ENCODE assay signal across 22 mouse cellular contexts in the genomic region with DNA sequence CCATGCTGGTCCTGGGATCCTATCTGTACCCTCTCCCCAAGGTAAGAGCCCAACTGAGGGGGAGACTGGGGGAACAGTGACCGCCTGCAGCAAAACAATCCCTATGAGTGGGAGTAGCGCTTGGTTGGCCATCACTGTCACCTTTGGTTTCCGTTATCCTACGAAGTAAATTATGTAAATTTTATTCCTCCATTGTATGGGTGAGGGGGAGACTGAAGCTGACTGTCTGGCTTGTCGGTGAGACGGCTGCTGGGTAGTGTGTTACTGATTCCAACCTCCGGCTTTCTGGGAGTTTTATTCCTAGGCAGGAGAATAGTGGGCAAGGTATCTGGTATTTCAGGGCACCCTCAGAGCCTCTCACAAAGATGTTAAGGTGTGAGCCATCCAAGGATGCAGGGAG. TPM values are rescaled to one million over a fixed set of nuclear protein-coding genes. Genes with fewer than 3 reads are reported as not detected.
DNase-seq lines count a peak whose midpoint lies in the region; ATAC-seq lines count a peak whose summit lies in the region.
"Had no signal": no experiment of that assay in that cellular context is flagged by ENCODE, and none has a peak within 500 bp of the region (broad histone marks: within the 10 kb centered on the region; RNA-seq: fewer than 3 reads in every experiment).

No protein-coding gene starts in this region.

- intact Hi-C loops in heart, postnatal 36 days (cut with DNase I) = no loop called here

- no peaks in the 10 kb centered on the region for H3K36me3 ChIP-seq in forebrain, embryonic 15.5 days
- H3K36me3 ChIP-seq in forebrain, embryonic 14.5 days (ENCODE audit: control insufficient read depth, insufficient read depth, low read length) = no peaks in the 10 kb centered on the region
- H3K36me3 ChIP-seq in midbrain, embryonic 10.5 days = no peaks in the 10 kb centered on the region
- H3K36me3 ChIP-seq in midbrain, embryonic 13.5 days = no peaks in the 10 kb centered on the region
- H3K36me3 ChIP-seq: embryonic facial prominence, embryonic 12.5 days; heart, embryonic 13.5 days had no signal

- no peaks in the 10 kb centered on the region for H3K4me1 ChIP-seq in forebrain, embryonic 15.5 days
- no peaks in the 10 kb centered on the region for H3K4me1 ChIP-seq in forebrain, embryonic 14.5 days (ENCODE audit: control insufficient read depth, insufficient read depth, low read length)
- H3K4me1 ChIP-seq in midbrain, embryonic 10.5 days = peaks cover 21% of the 10 kb centered on the region
- peaks cover 8% of the 10 kb centered on the region; the same call in 1 of the 2 replicates for H3K4me1 ChIP-seq in midbrain, embryonic 13.5 days (replicated peaks)
- H3K4me1 ChIP-seq: embryonic facial prominence, embryonic 12.5 days had no signal

- no peak overlapping the region for H3K4me2 ChIP-seq in forebrain, embryonic 15.5 days (replicated peaks)
- H3K4me2 ChIP-seq in forebrain, embryonic 14.5 days (ENCODE audit: low read length) = no peak overlapping the region
- no peak overlapping the region for H3K4me2 ChIP-seq in midbrain, embryonic 13.5 days (replicated peaks)
- H3K4me2 ChIP-seq: embryonic facial prominence, embryonic 12.5 days; heart, embryonic 13.5 days; hindbrain, embryonic 14.5 days had no signal

- no peaks in the 10 kb centered on the region for H3K27me3 ChIP-seq in forebrain, embryonic 15.5 days
- H3K27me3 ChIP-seq in forebrain, embryonic 14.5 days (replicated peaks; ENCODE audit: control insufficient read depth, insufficient read depth, low read length) = no peaks in the 10 kb centered on the region
- H3K27me3 ChIP-seq in midbrain, embryonic 10.5 days (ENCODE audit: low read depth, poor library complexity, severe bottlenecking) = no peaks in the 10 kb centered on the region
- no peaks in the 10 kb centered on the region for H3K27me3 ChIP-seq in midbrain, embryonic 13.5 days
- H3K27me3 ChIP-seq: CH12.LX; embryonic facial prominence, embryonic 12.5 days had no signal

- no peak overlapping the region for H3K4me3 ChIP-seq in forebrain, embryonic 15.5 days
- H3K4me3 ChIP-seq in forebrain, embryonic 14.5 days (ENCODE audit: low read depth, low read length) = no peak overlapping the region
- no peak overlapping the region for H3K4me3 ChIP-seq in midbrain, embryonic 10.5 days
- H3K4me3 ChIP-seq in midbrain, embryonic 13.5 days (replicated peaks) = no peak overlapping the region
- H3K4me3 ChIP-seq: embryonic facial prominence, embryonic 12.5 days; heart, embryonic 13.5 days had no signal

- H3K27ac ChIP-seq in forebrain, embryonic 15.5 days (replicated peaks) = no peak overlapping the region
- H3K27ac ChIP-seq in forebrain, embryonic 14.5 days (ENCODE audit: low read depth, low read length) = no peak overlapping the region
- peak overlapping the region; percentile 43 for H3K27ac ChIP-seq in midbrain, embryonic 10.5 days (replicated peaks)
- no peak overlapping the region for H3K27ac ChIP-seq in midbrain, embryonic 13.5 days
- H3K27ac ChIP-seq: embryonic facial prominence, embryonic 12.5 days; heart, embryonic 13.5 days; hindbrain, embryonic 14.5 days had no signal

- WGBS in forebrain, embryonic 15.5 days = 43% methylated on average over 7 of the region's 7 CpGs
- WGBS in forebrain, embryonic 14.5 days = 48% methylated on average over 7 of the region's 7 CpGs
- 73% methylated on average over 7 of the region's 7 CpGs for WGBS in midbrain, embryonic 10.5 days
- 33% methylated on average over 7 of the region's 7 CpGs for WGBS in midbrain, embryonic 13.5 days

- no peaks in the 10 kb centered on the region for H3K9me3 ChIP-seq in forebrain, embryonic 15.5 days
- no peaks in the 10 kb centered on the region for H3K9me3 ChIP-seq in forebrain, embryonic 14.5 days (replicated peaks; ENCODE audit: control insufficient read depth, low read length)
- H3K9me3 ChIP-seq in midbrain, embryonic 10.5 days (replicated peaks) = no peaks in the 10 kb centered on the region
- H3K9me3 ChIP-seq in midbrain, embryonic 13.5 days = no peaks in the 10 kb centered on the region
- H3K9me3 ChIP-seq: embryonic facial prominence, embryonic 12.5 days; heart, embryonic 13.5 days had no signal

- no peak for DNase-seq in forebrain, embryonic 14.5 days (ENCODE audit: low spot score)
- DNase-seq in heart, postnatal 4 days = peak; percentile 1
- no peak for DNase-seq in heart, postnatal 36 days
- DNase-seq in midbrain, embryonic 10.5 days (ENCODE audit: low spot score) = no peak
- peak; percentile 0 for DNase-seq in urinary bladder, postnatal 10 days (ENCODE audit: low spot score)
- no peak for DNase-seq in urinary bladder, adult 18-20 months (ENCODE audit: low spot score in 2 of 2)
- DNase-seq: adrenal gland, postnatal 14 days; cerebellum, adult 11-12 months; cerebellum, adult 9-10 months; cerebellum, postnatal 25 days; kidney, adult 11 months had no signal

- ATAC-seq in forebrain, embryonic 15.5 days (replicated peaks) = 0 out of 2 replicates have a peak, but pooled peaks have one; percentile 24
- no peak for ATAC-seq in forebrain, embryonic 14.5 days
- no peak for ATAC-seq in midbrain, embryonic 13.5 days
- ATAC-seq: activated CD4-positive, CD25-positive, alpha-beta regulatory T cell, adult 4 months; Patski had no signal

- H3K9ac ChIP-seq in forebrain, embryonic 15.5 days (replicated peaks) = no peak overlapping the region
- no peak overlapping the region for H3K9ac ChIP-seq in forebrain, embryonic 14.5 days (ENCODE audit: low read length)
- H3K9ac ChIP-seq in midbrain, embryonic 13.5 days (replicated peaks) = no peak overlapping the region
- H3K9ac ChIP-seq: embryonic facial prominence, embryonic 12.5 days; heart, embryonic 13.5 days; hindbrain, embryonic 14.5 days had no signal

RNA-seq across cellular contexts. Expression of a gene that starts 15.0 kb away (rescaled TPM):
- polyA plus RNA-seq in forebrain, embryonic 15.5 days (2015; fragmentation: Nextera tagmentation; extraction: Ambion mirVana) = 0.04 and 0.09 TPM in 2 replicates
- polyA plus RNA-seq in forebrain, embryonic 14.5 days (2014; fragmentation: Nextera tagmentation; extraction: Ambion mirVana) = 0.04 and 0.12 TPM in 2 replicates
- under 1 TPM in 1 of 2 experiments, not detected in 1; 0.07 TPM for total RNA-seq in heart, postnatal 4 days (2021)
- total RNA-seq in heart, postnatal 36 days (2021) = not detected
- not detected in 2 replicates for polyA plus RNA-seq in midbrain, embryonic 10.5 days (2016; fragmentation: Nextera tagmentation; extraction: Ambion mirVana)
- 0.03 TPM in 1 of 2 replicates, not detected in the other for polyA plus RNA-seq in midbrain, embryonic 13.5 days (2015; fragmentation: Nextera tagmentation; extraction: Ambion mirVana)
- total RNA-seq: adrenal gland, adult 18-20 months; CH12.LX; gastrocnemius, adult 8-10 months; hematopoietic stem cell, adult 5-6 weeks had no signal
- polyA plus RNA-seq: activated CD4-positive, CD25-positive, alpha-beta regulatory T cell, adult 4 months had no signal

RNA-seq across cellular contexts. Expression of a gene that starts 38.4 kb away (rescaled TPM):
- 0.19 and 0.69 TPM in 2 replicates for polyA plus RNA-seq in forebrain, embryonic 15.5 days (2015; fragmentation: Nextera tagmentation; extraction: Ambion mirVana)
- 0.31 and 0.42 TPM in 2 replicates for polyA plus RNA-seq in forebrain, embryonic 14.5 days (2014; fragmentation: Nextera tagmentation; extraction: Ambion mirVana)
- total RNA-seq in heart, postnatal 4 days (2021) = 1 to 10 TPM; 2.2 to 3.4 TPM
- 1 to 10 TPM; 5.7 to 7.0 TPM for total RNA-seq in heart, postnatal 36 days (2021)
- 1.7 and 1.8 TPM in 2 replicates for polyA plus RNA-seq in midbrain, embryonic 10.5 days (2016; fragmentation: Nextera tagmentation; extraction: Ambion mirVana)
- 0.10 and 0.74 TPM in 2 replicates for polyA plus RNA-seq in midbrain, embryonic 13.5 days (2015; fragmentation: Nextera tagmentation; extraction: Ambion mirVana)
- total RNA-seq: hematopoietic stem cell, adult 5-6 weeks had no signal
- polyA plus RNA-seq: activated CD4-positive, CD25-positive, alpha-beta regulatory T cell, adult 4 months; Patski had no signal

Comparison
In these comparisons a context has a peak if more than half of its experiments do, and no peak if none do; other contexts are left out.
1. DNase-seq: peak in heart, postnatal 4 days (single experiment) and urinary bladder, postnatal 10 days (single experiment); none in forebrain, embryonic 14.5 days (single experiment), heart, postnatal 36 days (0 of 2), midbrain, embryonic 10.5 days (single experiment) and urinary bladder, adult 18-20 months (0 of 2).